Mouse (Mus musculus): ENCODE data around the gene Myo18b. TPM values are rescaled to one million over a fixed set of nuclear protein-coding genes. Genes with fewer than 3 reads are reported as not detected.

Myo18b gene
- 100 to 1,000 TPM; 309 to 349 TPM for total RNA-seq (2021)
- long read RNA-seq, experiment 1, full-length matches to known transcripts, result 48 of 265 reads
- long read RNA-seq, experiment 1, partial matches to known transcripts, result 202 of 265 reads
- long read RNA-seq, experiment 1, other reads (novel, unspliced or antisense), result 15 of 265 reads
- long read RNA-seq, experiment 2, full-length matches to known transcripts, result 50 of 331 reads
- long read RNA-seq, experiment 2, partial matches to known transcripts, result 260 of 331 reads
- long read RNA-seq, experiment 2, other reads (novel, unspliced or antisense), result 21 of 331 reads

DNA sequence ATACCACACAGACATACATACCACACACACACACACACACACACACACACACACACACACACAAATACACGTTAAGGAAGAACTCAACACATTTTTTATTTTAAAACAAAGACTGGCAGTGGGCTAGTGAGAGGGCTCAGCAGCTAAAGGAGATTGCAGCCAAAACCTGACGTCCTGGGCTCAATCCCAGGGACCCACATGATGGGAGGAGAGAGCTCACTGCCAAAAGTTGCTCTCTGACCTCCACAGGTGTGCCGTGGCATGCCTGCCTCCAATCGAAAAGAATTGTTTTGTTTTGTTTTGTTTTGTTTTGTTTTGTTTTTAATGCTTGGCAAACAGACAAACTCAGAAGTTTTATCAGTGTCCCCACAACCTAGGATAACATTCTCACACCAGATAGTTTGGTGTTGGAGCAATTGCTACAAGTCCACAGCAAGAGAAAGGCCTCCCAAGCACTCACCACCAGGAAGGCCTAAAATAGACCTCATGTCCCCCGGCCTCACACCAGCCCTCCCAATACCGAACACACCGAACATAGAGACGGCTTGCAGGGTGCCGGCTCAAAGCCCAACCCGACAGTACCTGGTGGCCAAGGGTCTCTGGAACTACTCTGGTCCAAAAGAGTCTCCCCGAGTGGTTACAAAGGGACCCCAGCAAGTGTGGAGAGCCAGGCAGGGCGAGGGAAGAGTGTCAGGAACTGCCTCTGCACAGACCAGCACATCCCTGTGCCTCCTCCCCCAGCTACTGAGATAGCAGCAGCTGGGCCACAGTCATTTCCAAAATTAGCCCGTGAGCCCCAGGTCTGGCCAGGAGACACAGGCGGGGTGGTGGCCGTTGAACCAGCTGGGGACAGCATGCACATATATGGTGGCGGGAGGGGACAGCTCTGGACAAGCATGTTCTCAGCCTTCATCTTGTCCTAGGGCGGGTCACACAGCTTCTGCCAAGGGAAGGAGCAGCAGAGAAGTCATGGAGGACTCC lies at the start of gene Myo18b:
TSS of gene Myo18b (minus strand) at position 689 of the 981 bp plus-strand sequence.
- peak; percentile 88 for DNase-seq (ENCODE audit: low spot score)

- no peak for DNase-seq (ENCODE audit: low spot score)
Observed at GRCm38 (mm10) chr5:112945925-112946324, 49.8 kb upstream of the Myo18b start.

DNA sequence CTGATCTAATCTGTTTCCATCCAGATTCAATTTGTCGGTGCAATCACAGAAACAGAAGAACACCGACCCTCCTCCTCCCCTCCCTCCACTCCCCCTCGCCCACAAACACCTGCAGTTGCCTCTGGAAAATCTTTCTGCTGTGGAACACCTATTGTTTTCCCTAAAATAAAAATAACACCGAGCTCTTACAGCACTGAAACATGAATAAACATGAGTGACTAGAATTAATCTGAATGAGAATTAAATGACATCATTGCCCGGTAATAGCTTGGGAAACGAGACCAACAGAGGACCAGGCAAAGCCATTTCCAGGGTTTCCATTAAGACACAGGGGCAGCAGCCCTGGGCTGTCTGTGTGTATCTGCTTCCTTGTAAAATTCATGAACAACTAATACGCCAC lies 46.1 kb upstream of the Myo18b start:
- no peak for DNase-seq (ENCODE audit: low spot score)

DNA sequence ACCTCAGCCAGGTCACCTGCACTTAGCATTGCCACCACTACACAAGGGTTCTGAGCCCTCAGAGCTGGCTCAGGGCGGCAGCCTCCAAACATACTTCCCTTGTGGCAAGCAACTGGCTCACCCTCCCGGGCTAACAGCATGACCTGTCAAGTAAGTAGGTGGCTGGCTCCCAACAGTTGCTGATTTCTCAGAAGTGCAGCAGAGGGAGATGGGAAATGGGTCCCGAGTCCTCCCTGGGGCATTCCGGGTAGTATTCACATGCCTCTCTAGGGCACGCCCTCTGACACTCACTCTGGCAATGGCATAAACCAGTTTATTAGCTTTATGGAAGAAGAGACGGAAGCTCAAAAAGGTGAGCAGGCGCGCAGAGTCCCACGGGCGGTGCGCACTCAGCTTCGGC lies 44.8 kb upstream of the Myo18b start:
- DNase-seq (ENCODE audit: low spot score), result no peak

DNA sequence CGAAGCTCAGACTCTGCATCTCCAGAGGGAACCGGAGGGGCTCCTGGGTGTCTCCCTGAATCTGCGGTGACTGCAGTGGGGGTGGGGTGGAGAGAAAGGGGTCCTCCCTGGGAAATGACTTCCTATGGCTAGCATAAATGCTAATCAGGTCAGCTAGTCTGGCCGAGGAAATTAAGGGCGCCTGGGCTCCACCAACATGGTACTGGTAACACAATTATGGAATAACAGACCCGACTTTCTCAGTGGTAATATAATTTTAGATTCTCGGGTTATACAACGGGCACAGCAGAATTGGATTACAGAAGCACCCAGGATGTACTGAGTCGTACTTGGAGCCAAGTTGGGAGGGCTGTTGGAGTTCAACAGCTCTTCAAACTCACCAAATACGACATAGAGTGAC lies 40.5 kb upstream of the Myo18b start:
- no peak for DNase-seq (ENCODE audit: low spot score)

- no peak for DNase-seq (ENCODE audit: low spot score)
Observed at GRCm38 (mm10) chr5:112935436-112935835, 39.3 kb upstream of the Myo18b start.

GRCm38 (mm10) chr5:112932878-112933567 lies 36.9 kb upstream of the Myo18b start:
- DNase-seq (ENCODE audit: low spot score), result no peak

GRCm38 (mm10) chr5:112931901-112932300 lies 35.7 kb upstream of the Myo18b start:
- DNase-seq (ENCODE audit: low spot score), result no peak

DNA sequence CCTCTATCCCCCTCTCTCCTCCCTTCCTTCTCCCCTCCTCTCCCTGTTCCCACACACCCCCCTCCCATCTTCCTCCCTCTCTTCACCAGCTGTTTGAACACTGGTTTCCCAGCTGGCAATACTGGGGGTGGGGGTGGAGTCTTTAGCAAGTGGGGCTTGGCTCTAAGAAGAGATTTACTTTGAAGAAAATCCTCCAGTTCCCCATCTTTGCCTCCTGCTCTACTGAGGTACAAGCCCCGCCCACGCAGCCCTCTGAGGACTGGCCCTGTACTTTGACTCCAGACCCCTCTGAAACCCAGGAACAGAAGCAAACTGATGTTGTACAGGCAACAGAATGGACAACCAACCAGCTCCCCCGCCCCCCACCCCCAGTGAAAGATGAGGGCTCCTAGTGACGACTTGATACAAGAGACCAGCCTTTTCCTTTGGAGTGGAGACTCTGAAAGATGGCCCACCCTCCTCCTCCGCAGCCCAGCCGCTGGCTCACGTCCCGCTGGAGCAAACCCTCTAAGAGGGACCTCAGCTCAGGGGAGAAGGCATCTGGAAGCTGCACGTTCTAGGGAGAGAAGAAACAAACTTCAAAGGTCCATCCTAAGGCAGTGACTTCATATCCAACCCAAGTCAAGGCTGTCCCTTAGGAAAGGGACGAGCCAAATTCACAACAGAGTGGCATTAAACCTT lies 32.2 kb upstream of the Myo18b start:
- DNase-seq (ENCODE audit: low spot score), result no peak

- peak; percentile 61 for DNase-seq (ENCODE audit: low spot score)
Observed at GRCm38 (mm10) chr5:112925422-112925821, 29.3 kb upstream of the Myo18b start.

- no peak for DNase-seq (ENCODE audit: low spot score)
Observed at GRCm38 (mm10) chr5:112924806-112925205, 28.6 kb upstream of the Myo18b start.

- DNase-seq (ENCODE audit: low spot score), result no peak
Observed at GRCm38 (mm10) chr5:112923841-112924240, 27.7 kb upstream of the Myo18b start.

GRCm38 (mm10) chr5:112921914-112922313 lies 25.8 kb upstream of the Myo18b start:
- DNase-seq (ENCODE audit: low spot score), result no peak

DNA sequence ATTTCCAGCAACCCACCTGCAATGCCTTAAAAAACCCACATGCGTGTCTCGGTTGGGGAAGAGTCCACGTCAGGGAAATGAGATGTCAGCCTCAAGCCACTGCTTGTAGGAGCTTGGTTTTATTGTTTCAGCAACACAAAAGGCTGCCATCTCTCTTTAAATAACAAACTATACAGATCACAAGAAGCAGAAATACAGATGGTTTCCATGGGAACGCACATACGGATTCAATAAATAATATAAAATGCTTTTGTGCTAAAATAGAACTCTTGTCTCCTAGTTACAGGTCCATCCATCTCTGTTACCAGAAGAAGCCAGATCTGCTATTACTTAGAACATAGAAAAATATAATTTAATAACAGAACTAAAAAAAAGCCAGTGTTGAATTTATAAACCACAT lies 14.2 kb upstream of the Myo18b start:
- no peak for DNase-seq (ENCODE audit: low spot score)

DNA sequence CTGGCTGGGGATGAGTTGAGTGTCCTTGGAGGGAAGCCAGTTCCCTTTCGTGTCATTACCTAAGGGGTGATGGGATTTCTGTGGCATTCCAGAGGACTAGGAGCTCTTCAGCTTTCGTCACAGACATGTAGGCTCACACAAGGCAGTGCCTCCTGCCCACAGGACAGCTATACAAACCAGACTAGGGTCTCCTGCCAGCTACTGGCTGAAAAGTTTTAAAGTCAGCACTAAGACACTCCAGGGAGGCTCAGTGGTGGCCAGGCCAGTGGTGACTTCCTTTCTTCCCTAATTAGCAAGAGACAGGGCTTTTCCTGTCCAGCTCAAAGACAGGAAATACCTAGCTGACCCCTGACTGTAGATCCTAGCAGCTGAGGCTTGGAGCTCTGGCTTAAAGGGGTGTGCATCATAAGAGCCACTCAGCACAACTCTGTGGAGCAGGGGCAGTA lies 12.0 kb upstream of the Myo18b start:
- DNase-seq (ENCODE audit: low spot score), result peak; percentile 83

DNA sequence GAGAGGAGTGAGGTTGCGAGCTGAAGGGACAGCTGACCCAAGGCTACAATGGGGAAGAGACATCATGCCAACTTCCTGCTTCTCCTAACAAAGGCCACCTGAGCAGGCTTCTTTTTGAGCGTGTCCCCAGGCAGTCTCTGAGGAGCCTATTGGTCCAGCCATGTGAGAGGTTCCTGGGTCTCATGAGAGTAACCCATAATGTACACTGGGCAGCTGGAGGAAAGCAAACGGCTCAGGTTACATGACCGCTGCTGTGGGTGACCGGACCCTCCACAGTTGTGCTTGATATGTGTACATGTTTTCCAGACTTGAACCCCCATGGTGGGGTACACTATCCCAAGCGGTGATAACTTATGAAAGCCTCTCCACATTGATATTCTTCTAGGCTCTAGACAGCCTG lies 11.3 kb upstream of the Myo18b start:
- no peak for DNase-seq (ENCODE audit: low spot score)

DNA sequence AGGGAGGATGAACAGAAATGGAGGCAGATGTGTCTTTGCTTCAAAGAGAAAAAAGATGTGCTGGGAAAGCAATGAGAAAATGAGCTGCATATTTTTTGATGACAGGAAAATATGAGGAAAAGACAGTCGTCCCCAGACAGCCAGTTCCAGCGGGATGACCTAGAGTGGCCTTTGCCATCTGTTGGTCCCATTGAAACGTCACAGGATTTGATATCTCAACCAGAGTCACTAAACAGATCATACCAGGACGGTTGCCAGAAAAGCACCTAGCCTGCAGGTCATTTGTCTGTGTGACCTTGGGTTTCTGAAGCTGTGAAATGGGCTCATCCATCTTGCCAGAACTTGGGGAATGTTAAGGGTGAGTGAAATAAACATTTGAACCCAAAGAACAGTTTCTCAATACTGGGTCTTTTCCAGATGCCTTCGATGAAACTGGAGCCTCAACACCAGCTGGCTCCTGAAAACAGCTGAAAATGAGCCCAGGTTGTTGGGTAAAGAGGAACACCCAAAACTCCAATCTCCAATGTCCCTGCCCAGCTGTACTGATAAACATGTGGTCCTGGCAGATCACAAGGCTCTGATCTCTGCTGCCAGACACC lies 2.6 kb downstream of the Myo18b start:
- peak; percentile 47 for DNase-seq (ENCODE audit: low spot score)

DNA sequence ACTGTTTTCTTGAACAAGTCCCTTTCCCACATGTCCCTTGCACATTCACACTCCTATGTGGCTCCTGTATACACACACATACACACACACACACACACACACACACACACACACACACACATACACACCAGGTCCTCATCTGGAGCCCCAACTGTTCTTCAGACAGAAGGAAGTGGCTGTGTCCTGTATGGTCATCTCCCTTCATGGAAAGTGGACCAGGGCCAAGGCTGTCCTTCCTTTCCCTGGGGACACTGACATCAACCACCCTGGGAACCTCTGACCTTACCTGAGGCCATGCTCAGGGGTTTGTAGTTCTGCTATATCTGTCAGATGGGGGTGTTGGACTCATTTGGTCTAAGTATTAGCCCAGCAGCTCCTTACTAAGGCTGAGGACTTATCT lies 3.8 kb downstream of the Myo18b start:
- no peak for DNase-seq (ENCODE audit: low spot score)

DNA sequence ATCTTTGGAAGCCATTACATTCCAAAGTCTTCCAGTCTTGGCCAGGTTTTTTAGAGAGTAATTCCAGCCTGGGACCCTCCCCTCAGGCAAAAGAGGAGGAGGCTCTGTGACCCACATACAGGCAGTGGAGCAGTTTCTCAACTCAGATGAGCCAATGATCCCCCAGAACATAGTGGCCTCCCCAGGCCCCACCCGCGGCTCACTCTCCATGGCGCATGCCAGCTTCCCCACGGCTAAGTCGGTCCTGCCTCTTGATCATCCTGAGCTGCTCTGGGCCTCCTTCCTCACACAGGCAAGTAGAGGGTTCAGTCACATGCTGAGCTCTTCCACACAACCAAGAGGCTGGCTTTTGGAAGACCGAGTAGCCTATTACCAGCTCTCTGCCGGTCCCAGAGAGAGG lies 7.5 kb downstream of the Myo18b start:
- DNase-seq (ENCODE audit: low spot score), result peak; percentile 69

GRCm38 (mm10) chr5:112886687-112887491 lies 9.3 kb downstream of the Myo18b start:
- DNase-seq (ENCODE audit: low spot score), result peak; percentile 87
